Mouse (Mus musculus): Measurements from ENCODE around the gene Snrk. TPM values are rescaled to one million over a fixed set of nuclear protein-coding genes. Genes with fewer than 3 reads are reported as not detected.

The Snrk gene
- polyA plus RNA-seq, 1 experiment from 2014 or later, result 31.3 TPM

DNA sequence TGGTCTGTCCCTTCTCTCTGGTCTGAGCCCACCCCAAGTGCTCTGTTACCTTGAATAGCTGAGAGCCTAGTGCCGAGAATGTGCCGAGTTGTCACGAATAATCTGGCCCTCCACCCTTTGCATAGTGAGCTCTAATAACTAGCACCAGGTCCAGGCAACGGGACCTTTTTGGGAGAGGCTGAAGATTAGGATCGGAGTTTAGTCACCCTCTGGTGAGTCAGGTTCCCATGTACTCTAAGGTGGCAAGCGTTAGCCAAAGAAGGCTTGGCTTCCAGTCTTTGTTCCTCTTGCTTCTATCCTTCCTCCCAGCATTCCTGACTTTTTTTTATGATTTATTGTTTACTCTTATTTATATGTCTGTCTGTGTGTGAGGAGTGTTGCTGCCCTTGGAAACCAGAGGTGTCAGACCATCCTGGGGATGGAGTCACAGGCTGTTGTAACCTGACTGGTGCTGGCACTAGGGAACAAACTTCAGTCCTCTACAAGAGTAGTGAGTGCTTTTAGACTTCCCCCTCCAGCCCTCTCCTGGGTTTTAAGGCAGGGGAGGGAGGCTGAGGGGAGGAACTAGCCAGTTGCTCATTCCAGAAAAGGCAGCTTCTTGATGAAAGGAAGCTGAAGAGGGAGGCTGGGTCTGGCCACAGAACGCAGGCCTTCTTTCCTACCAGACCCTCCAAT, 9.2 kb upstream of the Snrk start:
- ATAC-seq (ENCODE audit: insufficient number of reproducible peaks, insufficient read depth, low FRiP score, low read depth), result no peak
- Histone ChIP-seq H3K4me3 (ENCODE audit: control insufficient read depth in 1 of 2, insufficient read depth in 1 of 2, low read depth in 1 of 2, low read length in 2 of 2) (no peak overlapping the region), H3K9ac (ENCODE audit: low read length) (no peak overlapping the region), H3K27me3 (ENCODE audit: control insufficient read depth, insufficient read depth, low read length) (0 out of 2 replicates have a peak, but pooled peaks cover 3% of the 10 kb centered on the region), H3K4me1 (ENCODE audit: control insufficient read depth in 2 of 2, insufficient read depth in 2 of 2, low read length in 2 of 2) (peaks cover 5 to 17% of the 10 kb centered on the region in 2 experiments), H3K36me3 (ENCODE audit: control insufficient read depth, insufficient read depth, low read length) (no peaks in the 10 kb centered on the region), H3K27ac (replicated peaks in 1 of 2; ENCODE audit: control insufficient read depth in 1 of 2, insufficient read depth in 1 of 2, low read depth in 2 of 2, low read length in 2 of 2) (no peak overlapping the region), H3K9me3 (ENCODE audit: control insufficient read depth, low read length) (no peaks in the 10 kb centered on the region), H3K4me2 (ENCODE audit: low read length) (no peak overlapping the region)
- 43% methylated on average over 7 of the region's 7 CpGs for WGBS

DNA sequence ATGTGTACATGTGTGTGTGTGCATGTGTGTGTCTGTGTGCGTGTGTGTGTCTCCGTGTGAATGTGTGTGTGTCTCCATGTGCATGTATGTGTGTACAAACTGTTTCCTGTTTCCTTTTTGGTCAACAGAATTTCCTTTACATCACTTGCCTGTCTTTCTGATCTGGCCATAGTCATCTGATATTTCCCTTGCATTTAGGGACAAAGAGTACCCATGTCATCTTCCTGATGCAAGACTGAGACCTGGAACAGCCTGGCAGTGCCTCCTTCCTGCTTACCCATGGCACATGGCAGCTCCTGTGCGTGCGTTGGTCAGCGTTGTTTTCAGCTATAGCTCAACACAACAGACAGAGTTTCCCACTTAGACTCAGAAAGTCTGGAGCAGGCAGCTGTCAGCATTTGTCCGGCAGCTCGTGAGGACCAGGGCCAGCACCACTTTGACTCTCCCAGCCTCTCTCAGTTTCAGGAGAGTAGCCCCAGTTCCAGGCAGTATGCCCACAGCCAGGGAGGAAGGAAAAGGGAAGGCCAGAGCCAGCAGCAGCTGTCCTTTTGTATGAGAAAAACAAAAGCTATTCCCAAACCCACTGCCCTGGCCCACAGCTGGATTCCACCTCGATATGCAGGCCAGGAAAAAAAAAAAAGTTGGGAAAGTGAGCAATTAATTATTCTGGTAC, 7.4 kb upstream of the Snrk start:
- Histone ChIP-seq H3K27me3 (ENCODE audit: control insufficient read depth, insufficient read depth, low read length) (no peaks in the 10 kb centered on the region), H3K4me1 (ENCODE audit: control insufficient read depth in 2 of 2, insufficient read depth in 2 of 2, low read length in 2 of 2) (peaks cover 5 to 14% of the 10 kb centered on the region in 2 experiments), H3K4me3 (ENCODE audit: control insufficient read depth in 1 of 2, insufficient read depth in 1 of 2, low read depth in 1 of 2, low read length in 2 of 2) (no peak overlapping the region), H3K27ac (replicated peaks in 1 of 2; ENCODE audit: control insufficient read depth in 1 of 2, insufficient read depth in 1 of 2, low read depth in 2 of 2, low read length in 2 of 2) (peak overlapping the region; percentile 53 to 54), H3K4me2 (ENCODE audit: low read length) (no peak overlapping the region), H3K9me3 (ENCODE audit: control insufficient read depth, low read length) (no peaks in the 10 kb centered on the region), H3K36me3 (ENCODE audit: control insufficient read depth, insufficient read depth, low read length) (no peaks in the 10 kb centered on the region), H3K9ac (ENCODE audit: low read length) (no peak overlapping the region)
- WGBS, result 48% methylated on average over 8 of the region's 8 CpGs
- ATAC-seq (ENCODE audit: insufficient number of reproducible peaks, insufficient read depth, low FRiP score, low read depth), result no peak

DNA sequence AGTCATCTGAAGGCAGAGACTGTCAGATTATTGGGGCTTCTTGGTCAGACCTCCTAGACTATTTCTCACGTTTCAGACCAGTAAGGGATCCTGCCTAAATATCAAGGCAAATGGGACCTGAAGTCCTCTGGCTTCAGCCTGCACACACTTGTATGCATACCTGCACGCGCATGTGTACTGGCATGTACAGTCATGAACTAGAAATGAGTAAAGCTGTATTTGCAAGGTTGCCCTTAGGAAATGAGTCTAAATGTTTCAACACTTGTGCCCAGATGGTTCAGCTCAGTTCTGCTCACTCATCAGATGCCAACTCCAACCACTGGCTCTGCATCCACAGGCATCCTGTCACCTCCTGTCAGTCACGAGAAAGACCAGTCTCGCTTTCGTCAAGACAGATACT, 6.6 kb upstream of the Snrk start:
- Histone ChIP-seq H3K4me2 (ENCODE audit: low read length) (no peak overlapping the region), H3K9ac (ENCODE audit: low read length) (no peak overlapping the region), H3K36me3 (ENCODE audit: control insufficient read depth, insufficient read depth, low read length) (no peaks in the 10 kb centered on the region), H3K27ac (replicated peaks in 1 of 2; ENCODE audit: control insufficient read depth in 1 of 2, insufficient read depth in 1 of 2, low read depth in 2 of 2, low read length in 2 of 2) (peak overlapping the region in 1 of 2 experiments; percentile 53; a peak in 1 of 4 replicates), H3K4me1 (ENCODE audit: control insufficient read depth in 2 of 2, insufficient read depth in 2 of 2, low read length in 2 of 2) (peaks cover 5 to 14% of the 10 kb centered on the region in 2 experiments), H3K4me3 (ENCODE audit: control insufficient read depth in 1 of 2, insufficient read depth in 1 of 2, low read depth in 1 of 2, low read length in 2 of 2) (no peak overlapping the region), H3K9me3 (ENCODE audit: control insufficient read depth, low read length) (no peaks in the 10 kb centered on the region), H3K27me3 (ENCODE audit: control insufficient read depth, insufficient read depth, low read length) (no peaks in the 10 kb centered on the region)
- WGBS, result 72% methylated on average over 6 of the region's 6 CpGs
- no peak for ATAC-seq (ENCODE audit: insufficient number of reproducible peaks, insufficient read depth, low FRiP score, low read depth)

DNA sequence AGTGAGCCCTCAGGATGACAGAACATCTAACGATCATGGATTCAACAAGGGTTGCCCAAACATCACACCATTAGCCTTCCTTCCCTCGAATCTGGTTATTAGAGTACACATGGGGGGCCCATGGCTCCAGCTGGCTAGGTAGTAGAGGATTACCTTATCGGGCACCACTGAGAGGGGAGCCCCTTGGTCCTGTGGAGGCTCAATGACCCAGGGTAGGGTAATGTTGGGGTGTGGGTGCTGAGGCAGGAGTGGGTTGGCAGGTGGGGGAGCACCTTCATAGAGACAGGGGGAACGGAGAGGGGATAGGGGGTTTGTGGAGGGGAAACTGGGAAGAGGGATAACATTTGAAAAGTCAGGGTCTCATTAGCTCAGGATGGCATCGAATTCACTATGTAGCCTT, 6.1 kb upstream of the Snrk start:
- no peak overlapping the region for H3K9ac ChIP-seq (ENCODE audit: low read length)
- H3K27ac ChIP-seq (replicated peaks in 1 of 2; ENCODE audit: control insufficient read depth in 1 of 2, insufficient read depth in 1 of 2, low read depth in 2 of 2, low read length in 2 of 2), result no peak overlapping the region
- 78% methylated on average over 5 of the region's 5 CpGs for WGBS
- H3K4me1 ChIP-seq (ENCODE audit: control insufficient read depth in 2 of 2, insufficient read depth in 2 of 2, low read length in 2 of 2), result peaks cover 5 to 14% of the 10 kb centered on the region in 2 experiments
- H3K9me3 ChIP-seq (ENCODE audit: control insufficient read depth, low read length), result no peaks in the 10 kb centered on the region
- H3K4me2 ChIP-seq (ENCODE audit: low read length), result no peak overlapping the region
- no peak for ATAC-seq (ENCODE audit: insufficient number of reproducible peaks, insufficient read depth, low FRiP score, low read depth)
- no peaks in the 10 kb centered on the region for H3K27me3 ChIP-seq (ENCODE audit: control insufficient read depth, insufficient read depth, low read length)
- no peak overlapping the region for H3K4me3 ChIP-seq (ENCODE audit: control insufficient read depth in 1 of 2, insufficient read depth in 1 of 2, low read depth in 1 of 2, low read length in 2 of 2)
- H3K36me3 ChIP-seq (ENCODE audit: control insufficient read depth, insufficient read depth, low read length), result no peaks in the 10 kb centered on the region

DNA sequence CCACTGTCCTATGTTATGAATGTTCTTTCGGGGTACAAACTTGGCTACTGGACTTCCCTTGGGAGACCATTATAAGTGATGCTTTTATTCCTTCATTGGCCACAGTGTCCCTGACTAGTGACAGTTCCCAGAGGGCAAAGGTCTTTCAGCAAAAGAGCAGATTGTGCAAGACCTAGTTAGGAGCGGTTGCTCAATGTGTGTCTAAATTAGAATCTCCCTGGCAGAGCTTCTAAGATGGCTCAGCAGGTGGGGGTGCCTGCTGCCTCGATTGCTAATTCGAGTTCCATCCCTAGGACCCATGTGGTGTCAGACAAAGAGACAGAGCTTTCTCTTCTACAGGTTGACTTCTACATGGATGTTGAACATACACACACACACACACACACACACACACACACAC, 1.5 kb upstream of the Snrk start:
- H3K4me1 ChIP-seq (ENCODE audit: control insufficient read depth in 2 of 2, insufficient read depth in 2 of 2, low read length in 2 of 2), result peaks cover 3 to 12% of the 10 kb centered on the region in 2 experiments
- 63% methylated on average over 4 of the region's 4 CpGs for WGBS
- H3K9ac ChIP-seq (ENCODE audit: low read length), result no peak overlapping the region
- no peak for ATAC-seq (ENCODE audit: insufficient number of reproducible peaks, insufficient read depth, low FRiP score, low read depth)
- peaks cover under 1% of the 10 kb centered on the region; the same call in 1 of the 2 replicates for H3K36me3 ChIP-seq (ENCODE audit: control insufficient read depth, insufficient read depth, low read length)
- H3K4me2 ChIP-seq (ENCODE audit: low read length), result no peak overlapping the region
- no peaks in the 10 kb centered on the region for H3K27me3 ChIP-seq (ENCODE audit: control insufficient read depth, insufficient read depth, low read length)
- H3K9me3 ChIP-seq (ENCODE audit: control insufficient read depth, low read length), result no peaks in the 10 kb centered on the region
- H3K4me3 ChIP-seq (ENCODE audit: control insufficient read depth in 1 of 2, insufficient read depth in 1 of 2, low read depth in 1 of 2, low read length in 2 of 2), result no peak overlapping the region
- H3K27ac ChIP-seq (replicated peaks in 1 of 2; ENCODE audit: control insufficient read depth in 1 of 2, insufficient read depth in 1 of 2, low read depth in 2 of 2, low read length in 2 of 2), result no peak overlapping the region

GRCm38 (mm10) chr9:122116359-122116758, 707 bp upstream of the Snrk start:
- no peaks in the 10 kb centered on the region for H3K27me3 ChIP-seq (ENCODE audit: control insufficient read depth, insufficient read depth, low read length)
- no peaks in the 10 kb centered on the region for H3K9me3 ChIP-seq (ENCODE audit: control insufficient read depth, low read length)
- no peak overlapping the region for H3K4me2 ChIP-seq (ENCODE audit: low read length)
- H3K4me1 ChIP-seq (ENCODE audit: control insufficient read depth in 2 of 2, insufficient read depth in 2 of 2, low read length in 2 of 2), result peaks cover 3 to 17% of the 10 kb centered on the region in 2 experiments
- no peak for ATAC-seq (ENCODE audit: insufficient number of reproducible peaks, insufficient read depth, low FRiP score, low read depth)
- H3K4me3 ChIP-seq (ENCODE audit: control insufficient read depth in 1 of 2, insufficient read depth in 1 of 2, low read depth in 1 of 2, low read length in 2 of 2), result no peak overlapping the region
- no peak overlapping the region for H3K9ac ChIP-seq (ENCODE audit: low read length)
- H3K27ac ChIP-seq (replicated peaks in 1 of 2; ENCODE audit: control insufficient read depth in 1 of 2, insufficient read depth in 1 of 2, low read depth in 2 of 2, low read length in 2 of 2), result no peak overlapping the region
- H3K36me3 ChIP-seq (ENCODE audit: control insufficient read depth, insufficient read depth, low read length), result peaks cover 6% of the 10 kb centered on the region; the same call in 1 of the 2 replicates
- WGBS, result 33% methylated on average over 1 of the region's 1 CpGs

- no peaks in the 10 kb centered on the region for H3K27me3 ChIP-seq (ENCODE audit: control insufficient read depth, insufficient read depth, low read length)
- no peak for ATAC-seq (ENCODE audit: insufficient number of reproducible peaks, insufficient read depth, low FRiP score, low read depth)
- peak overlapping the region; percentile 90 to 97 for H3K4me3 ChIP-seq (ENCODE audit: control insufficient read depth in 1 of 2, insufficient read depth in 1 of 2, low read depth in 1 of 2, low read length in 2 of 2)
- peak overlapping the region; percentile 98 for H3K9ac ChIP-seq (ENCODE audit: low read length)
- no peaks in the 10 kb centered on the region for H3K9me3 ChIP-seq (ENCODE audit: control insufficient read depth, low read length)
- peaks cover 6% of the 10 kb centered on the region; the same call in 1 of the 2 replicates for H3K36me3 ChIP-seq (ENCODE audit: control insufficient read depth, insufficient read depth, low read length)
- WGBS, result 5% methylated on average over 40 of the region's 40 CpGs
- H3K4me2 ChIP-seq (ENCODE audit: low read length), result peak overlapping the region; percentile 86
- peaks cover 3 to 20% of the 10 kb centered on the region in 2 experiments for H3K4me1 ChIP-seq (ENCODE audit: control insufficient read depth in 2 of 2, insufficient read depth in 2 of 2, low read length in 2 of 2)
- H3K27ac ChIP-seq (replicated peaks in 1 of 2; ENCODE audit: control insufficient read depth in 1 of 2, insufficient read depth in 1 of 2, low read depth in 2 of 2, low read length in 2 of 2), result peak overlapping the region; percentile 63 to 84
Measured at GRCm38 (mm10) chr9:122117692-122118529, 845 bp downstream of the Snrk start.

Data from heart, embryonic 14.5 days (tissue).